Mouse (Mus musculus) lung, postnatal 0 days (tissue): ENCODE data around the gene Fuom. TPM values are rescaled to one million over a fixed set of nuclear protein-coding genes. Genes with fewer than 3 reads are reported as not detected.
A peak's percentile ranks its signal among the peaks of the same experiment; 100 is the strongest.

Source experiments
- ATAC-seq: fragments of 200-750 bp; cut with Nextera tagmentation; 2 replicates; pipeline ENCODE4 v1.8.0; 2017; ENCODE audit warnings: moderate library complexity
- DNase-seq: peaks from one replicate; pipeline ENCODE4 v3.0.0-alpha.2; 2016; ENCODE audit warnings: low spot score
- H3K27ac ChIP-seq: fragments of 300-500 bp; sonication (generic); 2 replicates; pipeline ENCODE4 v1.5.1; 2014; ENCODE audit warnings: antibody characterized with exemption, mild to moderate bottlenecking, low read length, mixed read lengths
- H3K27me3 ChIP-seq: fragments of 300-500 bp; sonication (generic); replicated peaks from 2 replicates; pipeline ENCODE4 v1.6.1; 2014; ENCODE audit warnings: low read length, mixed read lengths; ENCODE audit not compliant: insufficient read depth
- H3K36me3 ChIP-seq: fragments of 300-500 bp; sonication (generic); 2 replicates; pipeline ENCODE4 v1.6.1; 2014; ENCODE audit warnings: low read length, mixed read lengths; ENCODE audit not compliant: insufficient read depth
- H3K4me1 ChIP-seq: fragments of 300-500 bp; sonication (generic); 2 replicates; pipeline ENCODE4 v1.6.1; 2014; ENCODE audit warnings: antibody characterized with exemption, low read depth, low read length, mixed read lengths; ENCODE audit not compliant: insufficient read depth
- H3K4me2 ChIP-seq: fragments of 300-500 bp; sonication (generic); replicated peaks from 2 replicates; pipeline ENCODE4 v1.6.1; 2014; ENCODE audit warnings: low read depth, mild to moderate bottlenecking, low read length, moderate library complexity, mixed read lengths
- H3K4me3 ChIP-seq: fragments of 300-500 bp; sonication (generic); 2 replicates; pipeline ENCODE4 v1.5.1; 2014; ENCODE audit warnings: low read depth, low read length
- H3K9ac ChIP-seq: fragments of 300-500 bp; sonication (generic); replicated peaks from 2 replicates; pipeline ENCODE4 v1.6.1; 2014; ENCODE audit warnings: low read depth, mild to moderate bottlenecking
- H3K9me3 ChIP-seq: fragments of 300-500 bp; sonication (generic); 2 replicates; pipeline ENCODE4 v1.6.1; 2016; ENCODE audit warnings: low read length, mixed read lengths
- CTCF ChIP-seq: IDR thresholded peaks from 2 replicates; pipeline ENCODE4 v1.5.1; 2016; ENCODE audit warnings: antibody characterized with exemption, mild to moderate bottlenecking
- EP300 ChIP-seq: IDR thresholded peaks from 2 replicates; pipeline ENCODE4 v1.6.1; 2016; ENCODE audit warnings: antibody characterized with exemption, mild to moderate bottlenecking, control low read depth
- WGBS: fragments of 180-500 bp; shearing (Covaris S2); extraction: QIAGEN DNeasy Blood & Tissue Kit; methylation state at CpG from one replicate; pipeline ENCODE4 v1.1.7; 2014; 5-methylcytosine and 5-hydroxymethylcytosine counted together
- polyA plus RNA-seq: library from polyadenylated mRNA; unstranded; fragments of >200 nt; fragmentation: Nextera tagmentation; extraction: Ambion mirVana; gene quantifications from 2 replicates; pipeline ENCODE4 v1.2.1, GENCODE M21; 2015

The Fuom gene
- polyA plus RNA-seq, 1 experiment from 2014 or later = 19.0 TPM

DNA sequence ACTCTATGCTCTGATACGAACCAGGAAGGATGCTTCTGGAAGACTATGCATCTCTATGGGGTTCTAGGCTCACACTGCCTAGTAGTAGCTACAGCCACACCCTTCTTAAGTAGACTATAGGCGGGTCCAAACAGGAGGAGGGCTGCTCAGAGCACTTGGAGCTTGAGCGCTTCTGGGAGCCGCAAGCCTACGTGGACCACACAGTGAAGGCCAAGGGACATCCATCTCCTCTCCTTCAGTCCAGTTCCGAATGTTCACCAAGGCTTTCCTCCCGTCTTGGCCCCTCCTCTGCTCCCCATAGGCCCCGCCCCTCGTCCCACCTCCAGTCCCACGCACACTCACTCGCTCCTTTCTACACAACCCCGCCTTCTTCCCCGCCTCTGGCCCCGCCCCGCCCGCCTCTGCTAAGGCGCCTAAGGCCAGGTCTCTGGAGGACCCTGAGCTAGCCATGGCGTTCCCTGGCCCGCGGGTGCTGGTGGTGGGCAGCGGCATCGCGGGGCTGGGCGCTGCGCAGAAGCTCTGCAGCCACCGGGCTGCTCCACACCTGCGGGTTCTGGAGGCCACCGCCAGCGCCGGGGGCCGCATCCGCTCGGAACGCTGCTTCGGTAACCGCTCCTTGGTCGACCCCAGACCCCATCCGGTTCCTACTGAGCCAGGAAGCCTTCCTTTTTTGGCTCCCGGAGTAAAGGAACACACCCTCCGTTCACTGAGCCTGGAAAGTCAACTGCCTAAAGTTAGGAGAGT is 23.2 kb upstream of the Fuom start:
- ATAC-seq (peak; percentile 98), DNase-seq (peak; percentile 98)
- Histone ChIP-seq H3K27me3 (no peaks in the 10 kb centered on the region), H3K4me1 (peaks cover 10% of the 10 kb centered on the region), H3K9ac (peak overlapping the region; percentile 75), H3K4me3 (peak overlapping the region; percentile 65), H3K27ac (peak overlapping the region; percentile 55), H3K4me2 (peak overlapping the region; percentile 87), H3K9me3 (no peaks in the 10 kb centered on the region), H3K36me3 (peaks cover 5% of the 10 kb centered on the region; the same call in 1 of the 2 replicates)
- 3% methylated on average over 39 of the region's 40 CpGs for WGBS
- no peak for TF ChIP-seq CTCF
- no peak for TF ChIP-seq EP300

DNA sequence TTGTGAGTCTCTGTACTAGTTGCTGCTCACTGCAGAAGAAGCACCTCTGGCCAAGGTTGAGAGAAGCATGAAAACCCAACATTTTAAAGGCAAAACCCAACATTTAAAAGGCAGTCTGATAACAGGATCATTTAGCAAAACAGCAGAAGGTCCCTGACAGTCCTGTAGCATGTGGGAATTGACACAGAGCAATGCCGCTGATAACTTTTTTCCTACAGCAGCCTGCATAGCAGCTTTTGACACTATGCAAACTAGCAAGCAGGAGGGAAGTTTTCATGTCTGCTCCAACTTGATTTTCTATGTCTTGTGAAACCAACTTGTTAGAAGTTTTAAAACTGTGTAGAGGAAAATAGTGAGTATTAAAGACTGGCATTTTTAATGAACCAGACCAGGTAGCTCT is 22.1 kb upstream of the Fuom start:
- peaks cover 10% of the 10 kb centered on the region for H3K4me1 ChIP-seq
- H3K36me3 ChIP-seq = no peaks in the 10 kb centered on the region
- no peaks in the 10 kb centered on the region for H3K9me3 ChIP-seq
- H3K4me3 ChIP-seq = no peak overlapping the region
- DNase-seq (no peak), ATAC-seq (no peak)
- no peak overlapping the region for H3K4me2 ChIP-seq
- H3K9ac ChIP-seq = no peak overlapping the region
- H3K27ac ChIP-seq = no peak overlapping the region
- WGBS = 92% methylated on average over 1 of the region's 1 CpGs
- no peaks in the 10 kb centered on the region for H3K27me3 ChIP-seq
- TF ChIP-seq CTCF (no peak), EP300 (no peak)

DNA sequence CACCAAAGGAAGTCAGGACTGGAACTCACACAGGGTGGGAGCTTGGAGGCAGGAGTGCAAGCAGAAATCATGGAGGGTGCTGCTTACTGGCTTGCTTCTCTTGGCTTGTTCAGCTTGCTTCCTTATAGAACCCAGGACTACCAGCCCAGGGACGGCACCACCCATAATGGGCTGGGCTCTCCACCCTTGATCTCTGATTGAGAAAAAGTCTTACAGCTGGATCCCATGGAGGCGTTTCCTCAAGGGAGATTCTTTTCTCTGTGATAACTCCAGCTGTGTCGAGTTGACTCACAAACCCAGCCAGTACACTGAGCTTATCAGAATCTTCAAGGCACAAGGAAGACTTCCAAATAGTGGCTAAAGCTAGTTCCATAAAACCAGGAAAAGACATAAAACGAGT is 20.5 kb upstream of the Fuom start:
- H3K27me3 ChIP-seq = no peaks in the 10 kb centered on the region
- no peaks in the 10 kb centered on the region for H3K36me3 ChIP-seq
- no peak overlapping the region for H3K27ac ChIP-seq
- WGBS = 37% methylated on average over 4 of the region's 4 CpGs
- H3K4me1 ChIP-seq = peaks cover 10% of the 10 kb centered on the region
- ATAC-seq (no peak), DNase-seq (no peak)
- no peak overlapping the region for H3K4me2 ChIP-seq
- TF ChIP-seq CTCF (no peak), EP300 (no peak)
- no peak overlapping the region for H3K9ac ChIP-seq
- no peaks in the 10 kb centered on the region for H3K9me3 ChIP-seq
- no peak overlapping the region for H3K4me3 ChIP-seq

DNA sequence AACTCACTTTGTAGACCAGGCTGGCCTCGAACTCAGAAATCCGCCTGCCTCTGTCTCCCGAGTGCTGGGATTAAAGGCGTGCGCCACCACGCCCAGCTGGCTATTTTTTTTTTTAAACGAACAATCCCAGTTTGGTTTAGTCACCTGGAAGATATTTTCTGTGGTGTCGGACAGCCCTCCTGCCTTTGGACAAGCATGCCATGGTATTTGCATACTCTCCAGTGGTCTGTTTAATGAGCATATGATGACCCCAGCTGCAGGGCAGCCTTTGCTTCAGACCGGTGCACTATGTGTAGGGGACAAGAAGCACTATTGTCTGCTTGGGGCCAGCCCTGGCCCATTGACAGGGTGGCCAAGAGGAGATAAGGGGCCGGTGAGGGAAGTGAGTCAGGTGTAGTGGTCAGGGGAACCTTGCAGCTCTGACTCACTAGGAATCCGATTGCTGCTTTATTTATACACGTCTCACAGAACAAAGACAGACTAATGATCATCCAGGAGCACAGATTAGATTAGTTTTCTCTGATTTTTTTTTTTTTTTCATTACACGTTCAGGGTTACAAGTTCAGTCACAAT is 19.2 kb upstream of the Fuom start:
- 57% methylated on average over 13 of the region's 13 CpGs for WGBS
- Histone ChIP-seq H3K4me2 (no peak overlapping the region), H3K4me1 (peaks cover 4% of the 10 kb centered on the region; the same call in 1 of the 2 replicates), H3K27me3 (no peaks in the 10 kb centered on the region), H3K36me3 (no peaks in the 10 kb centered on the region), H3K27ac (no peak overlapping the region), H3K9me3 (no peaks in the 10 kb centered on the region), H3K4me3 (no peak overlapping the region), H3K9ac (no peak overlapping the region)
- ATAC-seq (no peak), DNase-seq (no peak)
- TF ChIP-seq EP300 (no peak), CTCF (no peak)

DNA sequence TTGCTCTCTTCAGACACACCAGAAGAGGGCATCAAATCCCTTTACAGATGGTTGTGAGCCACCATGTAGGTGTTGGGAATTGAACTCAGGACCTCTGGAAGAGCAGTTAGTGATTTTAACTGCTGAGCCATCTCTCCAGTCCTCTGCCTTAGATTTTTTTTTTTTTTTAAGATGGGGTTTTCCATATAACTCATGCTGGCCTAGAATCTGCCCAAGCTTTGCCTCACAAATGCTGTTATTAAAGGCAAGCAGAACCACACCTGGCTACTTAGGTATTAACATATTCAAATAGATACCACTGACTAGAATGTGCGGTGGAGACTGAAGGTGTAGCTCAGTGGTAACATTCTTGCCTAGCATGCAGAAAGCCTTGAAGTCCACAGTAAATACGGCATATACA is 18.2 kb upstream of the Fuom start:
- H3K4me1 ChIP-seq = peaks cover 4% of the 10 kb centered on the region; the same call in 1 of the 2 replicates
- no peak overlapping the region for H3K4me2 ChIP-seq
- H3K9ac ChIP-seq = no peak overlapping the region
- no peaks in the 10 kb centered on the region for H3K36me3 ChIP-seq
- 86% methylated on average over 2 of the region's 2 CpGs for whole genome bisulfite sequencing
- no peak overlapping the region for H3K27ac ChIP-seq
- TF ChIP-seq EP300 (no peak), CTCF (no peak)
- no peak for ATAC-seq
- no peaks in the 10 kb centered on the region for H3K9me3 ChIP-seq
- H3K4me3 ChIP-seq = no peak overlapping the region
- H3K27me3 ChIP-seq = no peaks in the 10 kb centered on the region
- no peak for DNase-seq

DNA sequence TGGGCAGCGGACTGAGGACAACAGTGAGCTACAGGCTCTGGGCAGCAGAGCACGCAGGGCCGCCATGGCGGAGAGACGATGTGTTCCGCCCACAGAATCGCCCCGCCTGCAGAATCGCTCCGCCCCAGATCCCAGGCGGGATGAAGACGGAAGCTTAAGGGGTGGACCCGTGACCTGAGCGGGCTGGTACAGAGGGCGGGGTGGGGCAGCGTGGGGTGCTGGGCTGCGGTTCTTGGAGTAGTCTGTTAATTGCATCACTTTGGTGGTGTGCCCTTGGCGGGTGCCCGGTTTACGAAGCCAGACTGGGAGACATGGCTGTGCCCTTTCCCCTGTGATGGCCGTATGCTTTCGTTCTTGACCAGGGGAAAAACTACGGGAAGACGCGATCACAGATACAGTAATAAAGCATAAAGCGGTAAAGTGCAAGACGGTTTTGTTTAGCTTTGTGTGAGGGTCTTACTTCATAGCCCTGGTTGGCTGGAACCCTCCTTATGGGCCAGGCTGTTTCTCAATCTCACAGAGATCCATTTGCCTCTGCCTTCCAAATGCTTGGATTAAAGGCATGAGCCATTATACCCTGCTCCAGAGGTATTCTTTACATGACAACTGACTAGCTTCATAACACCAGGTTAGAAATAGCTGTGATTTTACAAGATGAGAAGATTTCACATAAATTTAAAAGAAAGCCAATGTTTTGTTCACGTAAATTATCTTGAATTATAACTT is 14.3 kb upstream of the Fuom start, which contains the start of gene Echs1:
Echs1 (minus strand) TSS at position 148 of the 726 bp plus-strand sequence.
- Histone ChIP-seq H3K4me1 (no peaks in the 10 kb centered on the region; the same call in 1 of the 2 replicates), H3K27ac (peak within 1 kb of the TSS; percentile 98), H3K9ac (peak within 1 kb of the TSS; percentile 74), H3K27me3 (no peaks in the 10 kb centered on the region), H3K9me3 (no peaks in the 10 kb centered on the region), H3K4me2 (peak within 1 kb of the TSS; percentile 83), H3K4me3 (peak within 1 kb of the TSS; percentile 82), H3K36me3 (0 out of 2 replicates have a peak, but pooled peaks cover 3% of the 10 kb centered on the region)
- TF ChIP-seq EP300 (no peak; the same call in 1 of the 2 replicates), CTCF (no peak)
- ATAC-seq (peak; percentile 93), DNase-seq (peak; percentile 96)
- 4% methylated on average over 28 of the region's 28 CpGs for WGBS
